Mouse (Mus musculus): ENCODE measurements around the gene Oxsr1.
"Not testable (repeated sequence)": the region's sequence is repeated elsewhere in the genome, so short reads cannot be mapped to it uniquely, and the experiment has no call there.

The Oxsr1 gene

DNA sequence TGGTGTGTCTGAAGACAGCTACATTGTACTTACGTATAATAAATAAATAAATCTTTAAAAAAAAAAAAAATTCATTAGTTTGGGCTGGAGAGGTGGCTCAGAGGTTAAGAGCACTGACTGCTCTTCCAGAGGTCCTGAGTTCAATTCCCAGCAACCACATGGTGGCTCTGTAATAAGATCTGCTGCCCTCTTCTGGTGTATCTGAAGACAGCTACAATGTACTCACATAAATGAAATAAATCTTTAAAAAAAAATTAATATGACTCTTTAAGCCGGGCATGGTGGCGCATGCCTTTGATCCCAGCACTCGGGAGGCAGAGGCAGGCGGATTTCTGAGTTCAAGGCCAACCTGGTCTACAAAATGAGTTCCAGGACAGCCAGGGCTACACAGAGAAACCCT lies 47.4 kb downstream of the Oxsr1 start:
- not testable (repeated sequence) for DNase-seq (ENCODE audit: extremely low read depth, low read depth)

DNA sequence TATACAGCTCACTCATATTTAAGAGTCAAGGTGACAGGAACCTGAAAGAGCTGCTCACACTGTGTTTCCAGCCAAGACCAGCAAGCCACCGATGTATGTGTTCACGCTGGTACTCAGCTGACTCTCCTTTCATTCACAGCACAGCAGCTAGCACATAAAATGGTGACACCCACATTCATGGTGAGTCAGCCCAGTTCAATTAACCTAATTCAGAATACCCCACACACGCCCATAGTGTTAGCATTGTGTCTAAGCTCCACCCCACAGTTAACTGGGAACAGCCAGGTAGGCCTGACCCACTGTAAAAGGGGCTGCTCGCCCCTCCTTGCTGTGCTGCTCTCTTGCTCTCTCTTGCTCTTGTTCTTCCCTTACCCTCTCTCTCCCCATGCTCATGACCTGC lies 50.7 kb downstream of the Oxsr1 start:
- no peak for DNase-seq (ENCODE audit: extremely low read depth, low read depth)

- DNase-seq (ENCODE audit: extremely low read depth, low read depth): no peak
Measured at GRCm38 (mm10) chr9:119268588-119269145, 53.6 kb downstream of the Oxsr1 start.

DNA sequence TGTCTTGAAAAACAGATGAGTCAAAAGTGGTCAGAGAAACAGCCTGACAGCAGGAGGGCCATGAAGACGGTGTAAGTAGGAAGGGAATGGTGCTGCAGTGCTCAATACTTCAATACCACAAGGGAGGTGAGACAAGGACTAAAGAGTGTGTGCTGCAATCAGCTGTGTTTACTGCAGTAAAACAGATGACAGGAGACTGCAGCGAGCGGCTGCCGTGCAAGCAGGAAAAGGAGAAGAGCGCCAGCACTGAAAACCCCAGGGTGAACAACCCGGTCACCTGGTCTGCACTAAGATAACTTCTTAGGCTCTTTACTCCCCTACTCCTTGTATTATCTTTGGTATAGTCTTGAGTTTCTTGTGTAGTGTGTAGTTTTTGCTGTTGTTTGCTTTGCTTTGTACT lies 54.1 kb downstream of the Oxsr1 start:
- no peak for DNase-seq (ENCODE audit: extremely low read depth, low read depth)

DNA sequence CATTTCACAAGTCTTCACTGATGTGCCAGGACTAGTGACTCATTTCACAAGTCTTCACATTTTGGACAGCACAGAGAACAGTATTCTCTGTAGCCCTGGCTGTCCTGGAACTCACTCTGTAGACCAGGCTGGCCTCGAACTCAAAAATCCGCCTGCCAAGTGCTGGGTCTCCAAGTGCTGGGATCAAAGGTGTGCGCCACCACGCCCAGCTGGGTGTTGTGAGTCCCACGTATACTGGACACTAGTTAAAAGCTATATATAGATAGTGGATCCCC lies 56.2 kb downstream of the Oxsr1 start:
- not testable (repeated sequence) for DNase-seq (ENCODE audit: extremely low read depth, low read depth)

DNA sequence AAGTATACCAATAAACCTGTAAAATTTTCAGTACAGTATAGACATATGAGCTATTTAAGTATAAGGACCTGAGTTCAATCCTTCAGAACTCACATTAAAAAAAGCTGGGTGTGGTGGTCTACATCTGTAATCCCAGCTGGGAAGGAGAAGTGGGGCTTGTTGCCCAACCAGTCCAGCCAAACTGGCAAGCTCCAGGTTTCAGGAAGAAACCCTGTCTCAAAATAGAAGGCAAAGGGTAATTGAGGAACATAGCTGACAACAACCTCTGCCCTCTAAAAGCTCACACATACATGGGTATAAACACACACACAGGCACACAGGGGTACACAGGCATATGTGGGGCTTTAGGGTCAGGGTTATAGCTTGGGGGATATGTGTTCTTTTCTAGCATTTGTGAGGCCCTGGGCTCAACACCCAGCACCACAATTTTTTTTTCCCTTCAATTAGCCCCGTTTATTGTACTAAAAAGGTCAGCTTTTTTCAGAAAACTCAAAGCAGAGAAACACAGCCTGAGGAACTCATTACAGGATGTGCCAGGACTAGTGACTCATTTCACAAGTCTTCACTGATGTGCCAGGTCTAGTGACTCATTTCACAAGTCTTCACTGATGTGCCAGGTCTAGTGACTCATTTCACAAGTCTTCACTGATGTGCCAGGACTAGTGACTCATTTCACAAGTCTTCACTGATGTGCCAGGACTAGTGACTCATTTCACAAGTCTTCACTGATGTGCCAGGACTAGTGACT lies 56.7 kb downstream of the Oxsr1 start:
- not testable (repeated sequence) for DNase-seq (ENCODE audit: extremely low read depth, low read depth)

- DNase-seq (ENCODE audit: extremely low read depth, low read depth): no peak
Measured at GRCm38 (mm10) chr9:119263067-119263466, 59.2 kb downstream of the Oxsr1 start.

- no peak for DNase-seq (ENCODE audit: extremely low read depth, low read depth)
Measured at GRCm38 (mm10) chr9:119260825-119261224, 61.4 kb downstream of the Oxsr1 start.

DNA sequence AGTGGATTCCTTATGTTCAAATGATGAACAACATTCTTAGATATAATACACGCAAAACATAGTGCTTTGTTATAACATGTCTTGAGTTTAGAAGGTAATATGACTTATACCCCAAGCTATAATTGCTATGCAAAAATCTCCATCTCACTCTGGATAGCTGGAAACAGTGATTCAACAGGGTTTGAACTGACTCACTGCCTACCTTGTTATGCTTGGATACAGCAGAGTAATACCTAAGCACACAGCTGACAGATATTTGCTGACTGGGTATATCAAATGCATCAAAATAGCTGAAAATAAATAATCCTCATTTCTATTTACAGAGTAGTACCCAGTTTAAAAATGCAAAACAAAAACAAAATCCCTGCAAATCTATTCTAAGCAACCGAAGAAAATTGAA lies 63.4 kb downstream of the Oxsr1 start:
- DNase-seq (ENCODE audit: extremely low read depth, low read depth): no peak

DNA sequence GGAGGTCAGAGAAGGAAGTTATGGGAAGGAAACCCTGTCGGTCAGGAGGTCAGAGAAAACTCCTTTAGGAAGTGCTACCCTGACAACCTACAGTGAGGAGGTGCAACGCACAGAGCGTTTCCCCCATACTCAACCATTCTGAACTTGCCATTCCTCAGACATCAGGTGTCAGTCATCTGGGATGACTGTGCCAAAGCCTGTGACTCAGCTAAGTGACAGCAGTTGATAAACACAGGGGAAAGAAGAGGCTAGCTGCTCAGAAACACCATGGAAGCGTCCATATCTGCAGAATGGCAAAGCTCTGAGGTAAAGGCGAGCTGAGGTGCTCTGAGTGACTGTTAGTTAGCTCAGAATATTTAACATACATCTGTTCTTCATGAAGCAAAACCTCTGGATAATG lies 64.1 kb downstream of the Oxsr1 start:
- no peak for DNase-seq (ENCODE audit: extremely low read depth, low read depth)

DNA sequence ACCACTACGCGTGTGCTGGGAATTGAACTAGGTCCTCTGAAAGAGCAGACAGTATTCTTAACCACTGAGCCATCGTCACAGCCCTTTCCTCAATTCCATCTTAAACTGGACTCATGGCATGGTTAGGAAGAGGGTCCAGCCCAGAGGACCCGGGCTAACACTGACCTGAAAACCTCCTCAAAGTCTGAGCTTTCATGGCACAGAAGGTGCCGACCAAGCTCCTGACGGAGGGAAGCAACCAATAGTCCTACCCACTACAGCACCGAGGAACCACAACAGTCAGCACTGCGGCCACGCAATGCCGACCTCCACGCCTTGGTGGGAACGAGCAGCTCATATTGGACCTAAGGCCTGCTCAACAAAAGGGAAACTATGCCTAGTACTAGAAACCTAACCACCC lies 66.1 kb downstream of the Oxsr1 start:
- DNase-seq (ENCODE audit: extremely low read depth, low read depth): no peak

DNA sequence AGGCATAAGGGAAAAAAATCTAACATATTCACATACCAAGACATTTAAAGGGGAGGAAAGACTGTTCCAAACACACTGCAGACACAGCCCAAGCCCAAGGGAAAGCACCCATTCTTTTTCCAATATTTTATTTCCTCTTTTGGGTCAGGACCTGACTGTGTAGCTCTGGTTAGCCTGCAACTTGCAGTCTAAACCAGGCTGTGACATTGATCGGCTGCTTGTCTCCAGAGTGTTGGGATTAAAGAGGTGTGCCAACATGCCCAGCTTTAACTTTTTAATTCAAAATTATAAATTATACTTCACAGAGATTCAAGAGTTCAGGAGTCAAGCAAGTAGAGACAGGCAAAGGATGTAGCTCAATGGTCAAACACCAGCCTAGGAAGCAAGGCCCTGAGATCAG lies 67.1 kb downstream of the Oxsr1 start:
- no peak for DNase-seq (ENCODE audit: extremely low read depth, low read depth)

DNA sequence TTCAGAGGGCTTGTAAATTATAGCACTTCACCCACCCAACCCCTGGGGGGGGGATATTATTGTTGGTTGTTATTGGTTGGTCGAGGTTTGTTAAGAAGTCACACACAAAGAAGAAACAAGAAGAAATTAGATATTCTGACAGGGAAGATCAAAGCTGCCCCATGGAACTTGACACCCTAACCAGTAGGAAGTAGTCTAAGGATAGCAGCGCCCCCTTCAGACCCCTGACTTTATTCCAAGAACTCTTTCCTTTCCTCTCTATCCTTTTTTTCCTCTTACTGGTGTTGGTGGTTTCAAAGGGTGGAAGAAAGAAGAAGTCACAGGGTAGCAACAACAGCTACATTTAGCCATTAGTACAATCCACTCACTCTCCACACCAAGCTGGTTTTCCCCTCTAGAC lies 68.0 kb downstream of the Oxsr1 start:
- no peak for DNase-seq (ENCODE audit: extremely low read depth, low read depth)

GRCm38 (mm10) chr9:119247996-119248395 lies 74.2 kb downstream of the Oxsr1 start:
- no peak for DNase-seq (ENCODE audit: extremely low read depth, low read depth)

DNA sequence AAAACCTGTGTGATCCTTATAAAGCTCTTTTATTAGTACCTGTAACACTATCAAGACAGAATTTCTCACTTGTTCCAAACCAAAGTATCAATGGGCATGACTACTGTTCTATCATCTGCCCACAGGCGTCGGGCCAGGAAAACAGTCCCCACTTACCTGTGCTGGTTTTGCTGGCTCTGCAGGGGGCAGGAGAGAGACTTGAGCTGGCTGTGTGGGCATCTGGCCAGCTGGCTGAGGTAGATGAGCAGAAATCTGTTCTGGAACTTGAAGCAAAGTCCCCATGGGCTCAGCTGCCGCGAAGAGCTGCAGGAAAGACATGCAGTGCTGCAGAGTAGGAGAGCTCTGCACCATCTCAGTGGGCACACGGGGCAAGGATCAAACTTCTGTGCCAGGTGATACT lies 75.4 kb downstream of the Oxsr1 start:
- no peak for DNase-seq (ENCODE audit: extremely low read depth, low read depth)

DNA sequence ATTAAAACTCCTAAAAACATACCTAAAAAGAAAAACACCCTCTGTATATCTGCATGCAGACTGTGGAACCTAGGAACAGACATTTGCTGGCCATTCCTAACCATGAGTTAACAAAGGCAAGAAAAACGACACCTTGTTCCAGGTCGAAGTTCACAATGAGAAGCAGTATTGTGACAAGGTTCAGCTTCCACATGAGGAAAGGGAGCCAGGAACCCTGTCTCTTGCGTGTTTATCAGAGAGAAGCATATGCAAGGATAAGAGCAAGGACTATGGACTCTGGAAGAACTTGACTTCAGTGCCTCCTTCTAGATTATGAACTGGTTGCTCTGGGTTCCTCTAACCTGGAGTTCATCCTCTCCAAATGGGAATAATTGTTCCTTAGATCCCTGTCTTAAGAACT lies 78.2 kb downstream of the Oxsr1 start:
- no peak for DNase-seq (ENCODE audit: extremely low read depth, low read depth)

- no peak for DNase-seq (ENCODE audit: extremely low read depth, low read depth)
Measured at GRCm38 (mm10) chr9:119241169-119241865, 80.9 kb downstream of the Oxsr1 start.

- no peak for DNase-seq (ENCODE audit: extremely low read depth, low read depth)
Measured at GRCm38 (mm10) chr9:119240286-119240997, 81.8 kb downstream of the Oxsr1 start.

DNA sequence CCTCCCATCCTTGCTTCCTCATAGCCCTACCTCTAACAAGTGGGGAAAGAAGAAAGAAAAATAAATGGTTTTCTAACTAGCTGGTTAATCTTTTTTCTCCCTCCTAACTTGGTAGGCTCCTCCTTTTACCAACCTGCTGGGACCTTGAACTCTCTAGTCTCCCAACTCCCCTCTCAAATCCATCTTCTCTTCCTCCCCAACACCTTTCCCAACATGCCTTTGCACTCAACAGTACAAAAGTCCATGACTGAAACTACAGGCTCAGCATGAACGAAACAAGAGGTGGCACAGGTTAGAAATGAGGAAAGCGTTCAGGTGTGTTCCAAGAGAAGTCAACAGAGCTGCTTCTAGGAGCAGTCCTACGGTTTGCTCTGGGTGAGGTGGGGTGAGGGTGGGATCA lies 83.0 kb downstream of the Oxsr1 start:
- DNase-seq (ENCODE audit: extremely low read depth, low read depth): no peak

DNA sequence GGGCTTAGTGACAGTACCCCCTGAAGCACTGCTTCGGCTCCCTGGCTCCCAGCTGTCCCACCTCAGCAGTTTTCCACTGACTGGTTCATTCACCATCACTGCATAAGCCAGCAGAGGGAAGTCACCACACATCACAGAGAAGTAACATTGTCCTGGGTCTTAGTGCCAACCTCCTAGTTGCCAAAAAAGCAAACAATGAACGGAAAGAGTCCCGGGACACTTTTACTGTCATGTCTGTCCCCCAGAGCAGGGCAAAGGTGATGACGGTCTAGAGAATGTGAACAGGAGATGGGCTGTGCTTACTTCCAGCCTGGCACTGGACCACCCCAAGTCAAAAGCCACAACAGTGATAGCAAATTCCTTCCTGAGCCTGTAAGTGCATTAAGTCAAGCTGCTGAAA lies 83.4 kb downstream of the Oxsr1 start:
- DNase-seq (ENCODE audit: extremely low read depth, low read depth): no peak

DNA sequence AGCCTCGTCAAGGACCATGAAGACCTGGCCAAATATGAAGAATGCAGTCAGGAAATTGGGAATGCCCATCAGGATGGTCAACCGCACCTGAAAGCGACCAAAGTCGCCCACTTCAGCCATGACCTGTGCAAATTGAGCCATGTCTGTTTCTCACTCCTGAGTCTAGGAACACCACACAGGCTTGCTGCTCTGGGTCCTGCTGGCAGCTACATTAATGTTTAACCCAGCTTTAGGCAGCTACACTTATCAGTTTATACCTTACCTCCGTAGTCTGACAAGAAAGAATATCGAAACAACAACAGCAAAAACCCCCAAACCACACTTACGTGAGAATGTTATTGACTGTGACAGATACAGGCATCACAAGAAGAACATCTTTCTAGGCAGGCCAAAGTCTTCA lies 90.7 kb downstream of the Oxsr1 start:
- DNase-seq (ENCODE audit: extremely low read depth, low read depth): no peak

DNA sequence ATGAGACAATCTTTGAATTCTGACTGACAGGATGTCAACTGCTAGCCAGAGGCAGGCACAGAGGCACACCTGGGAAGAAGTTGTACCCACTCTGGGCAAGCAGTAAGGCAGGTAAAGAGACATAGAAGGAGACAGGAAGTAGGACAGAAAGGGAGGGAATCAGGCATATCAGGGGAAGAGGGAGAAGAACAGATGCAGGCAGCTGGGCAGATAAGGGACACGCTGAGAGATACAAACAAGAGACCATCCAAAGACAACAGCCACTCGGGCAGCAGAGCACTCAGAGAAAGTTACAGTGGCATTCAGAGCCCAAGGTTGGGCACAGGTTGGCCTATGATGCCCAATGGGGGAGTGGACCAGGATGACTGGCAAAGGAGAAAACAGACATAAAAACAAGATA lies 91.4 kb downstream of the Oxsr1 start:
- DNase-seq (ENCODE audit: extremely low read depth, low read depth): no peak

Measured in MEL-GATA-1-ER (cell line).